Mouse (Mus musculus): Measurements from ENCODE around the gene Rcsd1.

GRCm38 (mm10) chr1:165735826-165736818 is 26.6 kb upstream of the Rcsd1 start:
- TF ChIP-seq POLR2A (IDR thresholded peaks at IDR 0.05; ENCODE audit: low read depth, low read length): no peak
- TF ChIP-seq CTCF (conservative IDR thresholded peaks at IDR 0.05; ENCODE audit: insufficient read depth, insufficient read length, low read depth, low read length): peak; percentile 99
